Mouse (Mus musculus): ENCODE measurements around the gene Ly6g6d. TPM values are rescaled to one million over a fixed set of nuclear protein-coding genes. Genes with fewer than 3 reads are reported as not detected.
"Not testable (repeated sequence)": the region's sequence is repeated elsewhere in the genome, so short reads cannot be mapped to it uniquely, and the experiment has no call there.

Gene Ly6g6d
- 0.46 and 1.4 TPM in 2 replicates for polyA plus RNA-seq (2014; fragmentation: Nextera tagmentation; extraction: Ambion mirVana)

DNA sequence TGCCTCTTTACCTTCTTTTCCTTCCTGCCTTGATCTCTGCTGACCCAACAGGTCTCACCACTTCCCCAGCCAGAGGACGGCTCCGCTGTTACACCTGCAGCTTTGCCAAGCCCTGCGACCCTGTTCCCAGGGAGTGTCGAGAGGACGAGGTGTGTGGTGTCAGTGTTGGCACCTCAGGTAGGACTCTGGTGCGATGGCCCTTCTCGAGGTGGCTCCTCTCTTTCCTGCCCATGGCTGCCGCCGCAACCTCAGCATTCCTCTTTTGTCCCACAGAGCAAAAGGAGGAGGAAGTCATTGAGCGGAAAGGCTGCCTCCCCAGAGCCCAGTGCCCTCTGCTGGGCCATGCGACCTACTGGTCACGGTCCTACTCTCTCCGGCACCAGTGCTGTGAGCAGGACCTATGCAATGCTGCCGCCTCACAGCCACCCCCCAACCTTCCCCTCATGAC lies at the start of gene Ly6g6d:
Gene Ly6g6d (minus strand): TSS at position 280 of the 448 bp plus-strand sequence.
- Histone ChIP-seq H3K9ac (ENCODE audit: low read depth, low read length) (peak within 1 kb of the TSS; percentile 31), H3K9me3 (ENCODE audit: control insufficient read depth, low read length) (no peaks in the 10 kb centered on the region), H3K4me2 (ENCODE audit: low read depth, low read length) (peak within 1 kb of the TSS; percentile 43), H3K4me3 (ENCODE audit: low read depth, low read length) (peak within 1 kb of the TSS; percentile 8; the same call in 1 of the 2 replicates), H3K27me3 (replicated peaks; ENCODE audit: control insufficient read depth, insufficient read depth, low read length) (no peaks in the 10 kb centered on the region), H3K27ac (replicated peaks; ENCODE audit: low read depth, low read length) (no peak within 1 kb of the TSS), H3K36me3 (ENCODE audit: control insufficient read depth, insufficient read depth, low read length) (no peaks in the 10 kb centered on the region), H3K4me1 (ENCODE audit: control insufficient read depth, insufficient read depth, low read length) (peaks cover 3% of the 10 kb centered on the region; the same call in 1 of the 2 replicates)
- 12% methylated on average over 10 of the region's 14 CpGs for WGBS
- DNase-seq (ENCODE audit: low spot score), result no peak
- peak; percentile 21 for ATAC-seq (ENCODE audit: low read depth)

GRCm38 (mm10) chr17:35127017-35127416 lies 49.2 kb upstream of the Ly6g6d start:
- DNase-seq (ENCODE audit: low spot score) (no peak), ATAC-seq (ENCODE audit: low read depth) (no peak)
- Histone ChIP-seq H3K9me3 (ENCODE audit: control insufficient read depth, low read length) (no peaks in the 10 kb centered on the region), H3K4me2 (ENCODE audit: low read depth, low read length) (peak overlapping the region; percentile 87), H3K27me3 (replicated peaks; ENCODE audit: control insufficient read depth, insufficient read depth, low read length) (no peaks in the 10 kb centered on the region), H3K27ac (replicated peaks; ENCODE audit: low read depth, low read length) (peak overlapping the region; percentile 75), H3K4me1 (ENCODE audit: control insufficient read depth, insufficient read depth, low read length) (peaks cover 13% of the 10 kb centered on the region), H3K4me3 (ENCODE audit: low read depth, low read length) (peak overlapping the region; percentile 76), H3K36me3 (ENCODE audit: control insufficient read depth, insufficient read depth, low read length) (peaks cover 29% of the 10 kb centered on the region; the same call in 1 of the 2 replicates), H3K9ac (ENCODE audit: low read depth, low read length) (peak overlapping the region; percentile 78)
- 68% methylated on average over 13 of the region's 13 CpGs for WGBS

DNA sequence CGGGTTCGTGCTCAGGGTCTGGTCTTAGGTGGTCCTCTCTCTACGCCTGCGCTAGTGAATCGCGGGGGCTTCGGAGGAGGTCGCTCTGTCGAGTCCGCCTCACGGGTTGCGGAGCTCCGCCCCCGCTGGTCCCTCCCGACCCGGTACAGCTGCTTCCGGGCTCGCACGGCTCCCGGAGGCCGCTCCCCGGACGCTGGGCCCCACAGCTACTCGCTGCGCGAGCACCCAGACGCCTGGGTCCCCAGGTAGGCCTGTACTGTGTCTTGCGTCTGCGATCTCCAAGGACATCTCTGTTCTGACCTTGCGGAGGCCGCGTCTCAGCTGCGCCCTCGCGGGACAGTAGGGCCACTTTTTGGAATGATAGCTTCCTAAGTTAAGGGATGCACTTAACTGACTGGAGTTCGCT lies 48.3 kb upstream of the Ly6g6d start, which contains the start of gene D17H6S53E:
Gene D17H6S53E (plus strand): TSS at position 168 of the 406 bp plus-strand sequence.
- peak within 1 kb of the TSS; percentile 78 for H3K9ac ChIP-seq (ENCODE audit: low read depth, low read length)
- peak; percentile 90 for DNase-seq (ENCODE audit: low spot score)
- peaks cover 13% of the 10 kb centered on the region for H3K4me1 ChIP-seq (ENCODE audit: control insufficient read depth, insufficient read depth, low read length)
- H3K36me3 ChIP-seq (ENCODE audit: control insufficient read depth, insufficient read depth, low read length), result peaks cover 29% of the 10 kb centered on the region; the same call in 1 of the 2 replicates
- H3K27ac ChIP-seq (replicated peaks; ENCODE audit: low read depth, low read length), result peak within 1 kb of the TSS; percentile 75
- WGBS, result 0% methylated on average over 22 of the region's 36 CpGs
- peak within 1 kb of the TSS; percentile 87 for H3K4me2 ChIP-seq (ENCODE audit: low read depth, low read length)
- H3K4me3 ChIP-seq (ENCODE audit: low read depth, low read length), result peak within 1 kb of the TSS; percentile 76
- no peaks in the 10 kb centered on the region for H3K27me3 ChIP-seq (replicated peaks; ENCODE audit: control insufficient read depth, insufficient read depth, low read length)
- ATAC-seq (ENCODE audit: low read depth), result peak; percentile 67
- no peaks in the 10 kb centered on the region for H3K9me3 ChIP-seq (ENCODE audit: control insufficient read depth, low read length)

DNA sequence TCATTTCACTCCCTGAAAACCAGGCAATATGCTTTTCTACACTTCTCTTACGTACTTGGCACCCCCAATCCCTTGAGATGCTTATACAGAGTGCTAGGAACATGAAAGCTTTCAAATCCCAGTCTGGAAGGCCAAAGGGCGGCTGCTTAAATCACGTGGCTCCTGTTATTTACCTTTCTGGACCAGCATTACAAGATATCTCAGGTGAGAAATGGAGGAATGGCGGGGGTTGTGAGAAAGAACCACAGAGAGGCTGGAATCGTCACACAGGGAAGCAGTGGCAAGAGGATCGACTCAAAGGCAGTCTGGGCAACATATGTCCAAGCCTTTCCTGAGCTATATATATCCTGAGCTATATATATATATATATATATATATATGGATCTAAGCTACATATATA lies 47.7 kb upstream of the Ly6g6d start:
- ATAC-seq (ENCODE audit: low read depth) (no peak), DNase-seq (ENCODE audit: low spot score) (no peak)
- Histone ChIP-seq H3K4me3 (ENCODE audit: low read depth, low read length) (peak overlapping the region; percentile 76), H3K9me3 (ENCODE audit: control insufficient read depth, low read length) (no peaks in the 10 kb centered on the region), H3K36me3 (ENCODE audit: control insufficient read depth, insufficient read depth, low read length) (peaks cover 29% of the 10 kb centered on the region; the same call in 1 of the 2 replicates), H3K4me1 (ENCODE audit: control insufficient read depth, insufficient read depth, low read length) (peaks cover 13% of the 10 kb centered on the region), H3K27me3 (replicated peaks; ENCODE audit: control insufficient read depth, insufficient read depth, low read length) (no peaks in the 10 kb centered on the region), H3K27ac (replicated peaks; ENCODE audit: low read depth, low read length) (peak overlapping the region; percentile 75), H3K9ac (ENCODE audit: low read depth, low read length) (peak overlapping the region; percentile 78), H3K4me2 (ENCODE audit: low read depth, low read length) (peak overlapping the region; percentile 87)
- WGBS, result 26% methylated on average over 6 of the region's 6 CpGs

- Histone ChIP-seq H3K36me3 (ENCODE audit: control insufficient read depth, insufficient read depth, low read length) (peaks cover 28% of the 10 kb centered on the region; the same call in 1 of the 2 replicates), H3K9ac (ENCODE audit: low read depth, low read length) (peak overlapping the region; percentile 78; the same call in 1 of the 2 replicates), H3K4me2 (ENCODE audit: low read depth, low read length) (0 out of 2 replicates have a peak overlapping the region, but pooled peaks have one; percentile 87), H3K4me1 (ENCODE audit: control insufficient read depth, insufficient read depth, low read length) (peaks cover 15% of the 10 kb centered on the region), H3K4me3 (ENCODE audit: low read depth, low read length) (no peak overlapping the region), H3K9me3 (ENCODE audit: control insufficient read depth, low read length) (no peaks in the 10 kb centered on the region), H3K27me3 (replicated peaks; ENCODE audit: control insufficient read depth, insufficient read depth, low read length) (no peaks in the 10 kb centered on the region), H3K27ac (replicated peaks; ENCODE audit: low read depth, low read length) (no peak overlapping the region)
- ATAC-seq (ENCODE audit: low read depth), result no peak
- 85% methylated on average over 1 of the region's 1 CpGs for WGBS
- DNase-seq (ENCODE audit: low spot score), result no peak
These were observed 47.2 kb upstream of the Ly6g6d start for GRCm38 (mm10) chr17:35125081-35125480.

- not testable (repeated sequence) for H3K4me3 ChIP-seq (ENCODE audit: low read depth, low read length); DNase-seq (ENCODE audit: low spot score); H3K4me2 ChIP-seq (ENCODE audit: low read depth, low read length); H3K9ac ChIP-seq (ENCODE audit: low read depth, low read length); ATAC-seq (ENCODE audit: low read depth); H3K27me3 ChIP-seq (replicated peaks; ENCODE audit: control insufficient read depth, insufficient read depth, low read length); H3K27ac ChIP-seq (replicated peaks; ENCODE audit: low read depth, low read length); H3K9me3 ChIP-seq (ENCODE audit: control insufficient read depth, low read length)
- WGBS, result 93% methylated on average over 12 of the region's 12 CpGs
- Histone ChIP-seq H3K4me1 (ENCODE audit: control insufficient read depth, insufficient read depth, low read length) (peaks cover 19% of the 10 kb centered on the region), H3K36me3 (ENCODE audit: control insufficient read depth, insufficient read depth, low read length) (peaks cover 25% of the 10 kb centered on the region; the same call in 1 of the 2 replicates)
These were observed 46.5 kb upstream of the Ly6g6d start for GRCm38 (mm10) chr17:35124261-35124896.

- not testable (repeated sequence) for H3K4me3 ChIP-seq (ENCODE audit: low read depth, low read length); H3K9ac ChIP-seq (ENCODE audit: low read depth, low read length); H3K27ac ChIP-seq (replicated peaks; ENCODE audit: low read depth, low read length); DNase-seq (ENCODE audit: low spot score); H3K27me3 ChIP-seq (replicated peaks; ENCODE audit: control insufficient read depth, insufficient read depth, low read length); H3K9me3 ChIP-seq (ENCODE audit: control insufficient read depth, low read length); H3K4me2 ChIP-seq (ENCODE audit: low read depth, low read length); ATAC-seq (ENCODE audit: low read depth)
- peaks cover 19% of the 10 kb centered on the region for H3K4me1 ChIP-seq (ENCODE audit: control insufficient read depth, insufficient read depth, low read length)
- 85% methylated on average over 9 of the region's 9 CpGs for WGBS
- H3K36me3 ChIP-seq (ENCODE audit: control insufficient read depth, insufficient read depth, low read length), result peaks cover 25% of the 10 kb centered on the region
These were observed 45.4 kb upstream of the Ly6g6d start for GRCm38 (mm10) chr17:35123287-35123686.

DNA sequence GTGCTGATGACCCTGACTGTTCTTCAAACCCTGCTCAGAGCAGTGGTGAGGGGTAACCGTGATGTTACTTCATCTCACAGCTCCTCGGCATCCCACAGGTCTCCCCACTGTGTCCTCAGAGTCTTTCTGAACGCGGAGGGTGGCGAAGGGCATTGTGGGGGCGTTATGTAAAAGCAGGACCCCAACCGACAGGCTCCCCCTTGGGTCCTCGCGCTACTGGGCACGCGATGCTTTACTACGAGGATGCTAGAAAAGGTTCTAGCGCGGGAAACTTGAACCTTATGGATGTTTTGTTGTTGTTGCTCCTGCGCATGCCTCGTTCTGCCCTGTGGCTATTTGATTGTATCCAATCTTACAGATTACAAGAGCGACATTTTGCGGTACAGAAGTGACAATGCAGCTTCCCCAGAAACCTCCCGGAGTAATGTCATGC lies 44.0 kb upstream of the Ly6g6d start, which contains the start of gene Csnk2b:
Gene Csnk2b (minus strand): TSS at position 183 of the 433 bp plus-strand sequence.
- Histone ChIP-seq H3K36me3 (ENCODE audit: control insufficient read depth, insufficient read depth, low read length) (peaks cover 34% of the 10 kb centered on the region), H3K4me2 (ENCODE audit: low read depth, low read length) (peak within 1 kb of the TSS; percentile 93), H3K27ac (replicated peaks; ENCODE audit: low read depth, low read length) (peak within 1 kb of the TSS; percentile 92), H3K4me3 (ENCODE audit: low read depth, low read length) (peak within 1 kb of the TSS; percentile 88), H3K27me3 (replicated peaks; ENCODE audit: control insufficient read depth, insufficient read depth, low read length) (no peaks in the 10 kb centered on the region), H3K4me1 (ENCODE audit: control insufficient read depth, insufficient read depth, low read length) (peaks cover 15% of the 10 kb centered on the region), H3K9me3 (ENCODE audit: control insufficient read depth, low read length) (no peaks in the 10 kb centered on the region), H3K9ac (ENCODE audit: low read depth, low read length) (peak within 1 kb of the TSS; percentile 90)
- DNase-seq (ENCODE audit: low spot score) (peak; percentile 85), ATAC-seq (ENCODE audit: low read depth) (no peak; the same call in 1 of the 2 replicates)
- 1% methylated on average over 19 of the region's 19 CpGs for WGBS

Measured in embryonic facial prominence, embryonic 14.5 days (tissue).